Mouse (Mus musculus) CD8-positive naive resting alpha-beta T cell, adult 2 months (primary cell): ENCODE data around the gene Tardbp.

Experiments
- DNase-seq, 2 experiments: peaks; one replicate each; pipeline ENCODE4 v3.0.0; 2022; ENCODE audit warnings: low read depth in 2 of 2, low spot score in 2 of 2

Tardbp gene

GRCm38 (mm10) chr4:148602357-148603120 is 24.3 kb downstream of the Tardbp start, which contains the start of gene Masp2:
TSS of gene Masp2 (plus strand) at chr4:148602554.
- no peak for DNase-seq

GRCm38 (mm10) chr4:148601871-148602270 is 24.9 kb downstream of the Tardbp start:
- no peak for DNase-seq

- no peak for DNase-seq
Observed at GRCm38 (mm10) chr4:148600316-148600715, 26.5 kb downstream of the Tardbp start.

- DNase-seq, result no peak
Observed at GRCm38 (mm10) chr4:148598826-148599225, 28.0 kb downstream of the Tardbp start.

- no peak for DNase-seq
Observed at GRCm38 (mm10) chr4:148596731-148597130, 30.1 kb downstream of the Tardbp start.

- no peak for DNase-seq
Observed at GRCm38 (mm10) chr4:148595916-148596315, 30.9 kb downstream of the Tardbp start.

GRCm38 (mm10) chr4:148593996-148594395 is 32.8 kb downstream of the Tardbp start:
- no peak for DNase-seq

- DNase-seq, result peak in 1 of 2 experiments; percentile 16
Observed at GRCm38 (mm10) chr4:148591637-148592380, 35.0 kb downstream of the Tardbp start.

- DNase-seq, result peak; percentile 88 to 89
Observed at GRCm38 (mm10) chr4:148591171-148591630, 35.6 kb downstream of the Tardbp start, which contains the start of gene Srm. TSS of gene Srm (plus strand) at chr4:148591503.

GRCm38 (mm10) chr4:148590421-148591170 is 36.2 kb downstream of the Tardbp start:
- DNase-seq, result no peak

- DNase-seq, result no peak
Observed at GRCm38 (mm10) chr4:148589565-148589964, 37.3 kb downstream of the Tardbp start.

GRCm38 (mm10) chr4:148588793-148589192 is 38.0 kb downstream of the Tardbp start:
- DNase-seq, result no peak

- DNase-seq, result no peak
Observed at GRCm38 (mm10) chr4:148586648-148587047, 40.2 kb downstream of the Tardbp start.

- DNase-seq, result no peak
Observed at GRCm38 (mm10) chr4:148583257-148583656, 43.6 kb downstream of the Tardbp start.

- DNase-seq, result no peak
Observed at GRCm38 (mm10) chr4:148581422-148581821, 45.4 kb downstream of the Tardbp start.

- DNase-seq, result no peak
Observed at GRCm38 (mm10) chr4:148580765-148581164, 46.1 kb downstream of the Tardbp start.

GRCm38 (mm10) chr4:148573222-148573621 is 53.6 kb downstream of the Tardbp start:
- no peak for DNase-seq

- no peak for DNase-seq
Observed at GRCm38 (mm10) chr4:148570693-148571295, 56.0 kb downstream of the Tardbp start.

GRCm38 (mm10) chr4:148570138-148570537 is 56.7 kb downstream of the Tardbp start:
- DNase-seq, result no peak

GRCm38 (mm10) chr4:148563595-148563994 is 63.2 kb downstream of the Tardbp start:
- no peak for DNase-seq

- DNase-seq, result no peak
Observed at GRCm38 (mm10) chr4:148562676-148563075, 64.1 kb downstream of the Tardbp start.
